Comparison of ENCODE assay signal across 9 mouse cellular contexts in genomic region chr9:21715298-21715697, GRCm38 (mm10). TPM values are rescaled to one million over a fixed set of nuclear protein-coding genes. Genes with fewer than 3 reads are reported as not detected.
DNase-seq lines count a peak whose midpoint lies in the region; ATAC-seq lines count a peak whose summit lies in the region.
"Had no signal": no experiment of that assay in that cellular context is flagged by ENCODE, and none has a peak within 500 bp of the region (broad histone marks: within the 10 kb centered on the region; RNA-seq: fewer than 3 reads in every experiment).

No protein-coding gene starts in this region.

- DNase-seq in 3T3-L1 (ENCODE audit: low read depth, low spot score): peak; percentile 57
- DNase-seq in MEL-GATA-1-ER (ENCODE audit: extremely low read depth, low read depth): peak; percentile 98
- DNase-seq in lung, postnatal 10 days: peak; percentile 23
- no peak for DNase-seq in thymus, adult 18-20 months
- DNase-seq in cerebellum, adult 18-20 months: no peak
- DNase-seq in hindbrain, embryonic 10.5 days (ENCODE audit: low spot score): no peak
- DNase-seq: kidney, adult 2 months had no signal

- H3K4me2 ChIP-seq in heart, embryonic 13.5 days: no peak overlapping the region
- no peak overlapping the region for H3K4me2 ChIP-seq in forebrain, embryonic 16.5 days (ENCODE audit: low read length)

- no peaks in the 10 kb centered on the region for H3K27me3 ChIP-seq in heart, embryonic 13.5 days (replicated peaks)
- no peaks in the 10 kb centered on the region for H3K27me3 ChIP-seq in hindbrain, embryonic 10.5 days (ENCODE audit: insufficient read depth, poor library complexity, severe bottlenecking)
- H3K27me3 ChIP-seq in forebrain, embryonic 16.5 days (replicated peaks; ENCODE audit: control insufficient read depth, insufficient read depth, low read length): no peaks in the 10 kb centered on the region

- peak; percentile 82 for ATAC-seq in heart, embryonic 13.5 days (ENCODE audit: extremely low read depth, insufficient number of reproducible peaks, low FRiP score, low TSS enrichment)
- no peak for ATAC-seq in forebrain, embryonic 16.5 days

- peak overlapping the region; percentile 30; the same call in 1 of the 2 replicates for H3K9ac ChIP-seq in heart, embryonic 13.5 days
- H3K9ac ChIP-seq in forebrain, embryonic 16.5 days (replicated peaks; ENCODE audit: low read depth, low read length): no peak overlapping the region

- no peaks in the 10 kb centered on the region for H3K9me3 ChIP-seq in heart, embryonic 13.5 days
- 0 out of 2 replicates have a peak, but pooled peaks cover 3% of the 10 kb centered on the region for H3K9me3 ChIP-seq in hindbrain, embryonic 10.5 days
- no peaks in the 10 kb centered on the region for H3K9me3 ChIP-seq in forebrain, embryonic 16.5 days (ENCODE audit: control insufficient read depth, low read length)

- peaks cover 2% of the 10 kb centered on the region; the same call in 1 of the 2 replicates for H3K36me3 ChIP-seq in heart, embryonic 13.5 days
- peaks cover 15% of the 10 kb centered on the region for H3K36me3 ChIP-seq in hindbrain, embryonic 10.5 days
- no peaks in the 10 kb centered on the region for H3K36me3 ChIP-seq in forebrain, embryonic 16.5 days (ENCODE audit: control insufficient read depth, insufficient read depth)

- WGBS in heart, embryonic 13.5 days: 17% methylated on average over 4 of the region's 4 CpGs
- 74% methylated on average over 4 of the region's 4 CpGs for WGBS in hindbrain, embryonic 10.5 days
- WGBS in forebrain, embryonic 16.5 days: 70% methylated on average over 4 of the region's 4 CpGs

- peaks cover 10% of the 10 kb centered on the region for H3K4me1 ChIP-seq in heart, embryonic 13.5 days
- H3K4me1 ChIP-seq in hindbrain, embryonic 10.5 days (replicated peaks): no peaks in the 10 kb centered on the region
- no peaks in the 10 kb centered on the region for H3K4me1 ChIP-seq in forebrain, embryonic 16.5 days (replicated peaks; ENCODE audit: control insufficient read depth, insufficient read depth, low read length)

- peak overlapping the region; percentile 51 for H3K27ac ChIP-seq in heart, embryonic 13.5 days (replicated peaks)
- no peak overlapping the region for H3K27ac ChIP-seq in hindbrain, embryonic 10.5 days
- H3K27ac ChIP-seq in forebrain, embryonic 16.5 days (ENCODE audit: low read length): no peak overlapping the region

- H3K4me3 ChIP-seq in heart, embryonic 13.5 days: no peak overlapping the region
- H3K4me3 ChIP-seq in hindbrain, embryonic 10.5 days: no peak overlapping the region
- no peak overlapping the region for H3K4me3 ChIP-seq in forebrain, embryonic 16.5 days (replicated peaks; ENCODE audit: low read length)

RNA-seq across cellular contexts. Expression of gene Ldlr, which starts 8.0 kb away (rescaled TPM):
- polyA plus RNA-seq in heart, embryonic 13.5 days (2015; fragmentation: Nextera tagmentation; extraction: Ambion mirVana): 18.9 and 20.4 TPM in 2 replicates
- polyA plus RNA-seq in hindbrain, embryonic 10.5 days (2016; fragmentation: Nextera tagmentation; extraction: Ambion mirVana): 51.1 and 55.1 TPM in 2 replicates
- polyA plus RNA-seq in forebrain, embryonic 16.5 days (2015; fragmentation: Nextera tagmentation; extraction: Ambion mirVana): 16.1 and 18.8 TPM in 2 replicates

RNA-seq across cellular contexts. Expression of gene Spc24, which starts 44.8 kb away (rescaled TPM):
- 84.8 and 96.7 TPM in 2 replicates for polyA plus RNA-seq in heart, embryonic 13.5 days (2015; fragmentation: Nextera tagmentation; extraction: Ambion mirVana)
- 132 and 165 TPM in 2 replicates for polyA plus RNA-seq in hindbrain, embryonic 10.5 days (2016; fragmentation: Nextera tagmentation; extraction: Ambion mirVana)
- polyA plus RNA-seq in forebrain, embryonic 16.5 days (2015; fragmentation: Nextera tagmentation; extraction: Ambion mirVana): 35.1 and 42.8 TPM in 2 replicates

Comparison
In these comparisons a context has a peak if more than half of its experiments do, and no peak if none do; other contexts are left out.
1. DNase-seq: peak in 3T3-L1 (single experiment), MEL-GATA-1-ER (single experiment) and lung, postnatal 10 days (single experiment); none in thymus, adult 18-20 months (0 of 2), cerebellum, adult 18-20 months (0 of 2) and hindbrain, embryonic 10.5 days (single experiment).